Mouse (Mus musculus): ENCODE data around the gene Fars2.

The Fars2 gene

DNA sequence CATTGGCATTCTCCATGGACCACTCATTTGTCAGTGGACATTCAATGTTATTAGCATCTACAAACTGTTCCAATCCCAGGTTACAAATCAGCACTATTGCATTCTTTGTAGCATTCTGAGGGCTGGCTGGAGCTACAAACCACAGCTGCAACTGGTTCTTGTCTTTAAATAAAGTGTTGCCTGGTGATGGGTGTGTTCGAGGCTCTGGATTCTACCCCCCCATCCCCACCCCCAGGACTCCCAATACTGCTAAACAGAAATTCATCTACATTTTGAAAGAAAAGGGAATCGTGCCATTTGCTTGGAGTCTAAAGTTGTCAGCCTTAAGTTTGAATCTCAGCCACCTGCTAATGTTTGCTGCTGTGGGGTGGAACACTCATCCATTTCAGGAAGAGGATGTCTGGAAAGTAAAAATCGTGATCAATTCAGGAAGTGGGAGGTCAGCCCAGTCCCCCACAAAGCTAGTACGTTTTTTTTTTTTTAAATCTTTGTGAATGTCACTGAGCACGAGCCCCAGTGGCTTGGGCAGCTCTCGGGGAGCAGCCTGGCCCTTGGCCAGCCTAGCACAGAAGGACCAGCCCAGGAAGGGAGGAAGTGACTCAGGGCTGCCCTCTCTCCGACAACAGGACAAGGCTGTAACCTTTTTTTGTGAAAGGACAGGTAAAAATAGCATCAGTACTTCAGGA is 578.4 kb downstream of the Fars2 start:
- DNase-seq (ENCODE audit: low spot score): no peak

DNA sequence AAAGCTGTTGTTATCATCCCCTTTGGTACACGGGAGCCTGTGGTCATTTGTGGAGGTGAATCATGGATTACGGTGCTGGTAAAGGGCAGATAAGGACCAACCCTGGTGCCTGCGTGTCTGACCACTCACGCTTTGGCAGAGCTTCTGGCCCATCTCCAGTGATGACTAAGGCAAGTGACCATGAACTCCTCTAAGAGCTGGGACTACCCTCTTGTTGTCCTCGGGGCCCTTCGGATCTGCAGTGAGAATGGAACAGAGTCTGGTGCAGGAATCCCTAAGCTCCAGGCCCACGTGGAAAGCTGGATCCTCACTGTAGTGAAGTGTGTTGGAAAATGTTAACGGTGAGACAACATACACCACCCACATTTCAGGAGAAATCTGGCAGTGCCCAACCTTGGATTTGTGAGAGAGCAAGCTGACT is 579.1 kb downstream of the Fars2 start:
- no peak for DNase-seq (ENCODE audit: low spot score)

DNA sequence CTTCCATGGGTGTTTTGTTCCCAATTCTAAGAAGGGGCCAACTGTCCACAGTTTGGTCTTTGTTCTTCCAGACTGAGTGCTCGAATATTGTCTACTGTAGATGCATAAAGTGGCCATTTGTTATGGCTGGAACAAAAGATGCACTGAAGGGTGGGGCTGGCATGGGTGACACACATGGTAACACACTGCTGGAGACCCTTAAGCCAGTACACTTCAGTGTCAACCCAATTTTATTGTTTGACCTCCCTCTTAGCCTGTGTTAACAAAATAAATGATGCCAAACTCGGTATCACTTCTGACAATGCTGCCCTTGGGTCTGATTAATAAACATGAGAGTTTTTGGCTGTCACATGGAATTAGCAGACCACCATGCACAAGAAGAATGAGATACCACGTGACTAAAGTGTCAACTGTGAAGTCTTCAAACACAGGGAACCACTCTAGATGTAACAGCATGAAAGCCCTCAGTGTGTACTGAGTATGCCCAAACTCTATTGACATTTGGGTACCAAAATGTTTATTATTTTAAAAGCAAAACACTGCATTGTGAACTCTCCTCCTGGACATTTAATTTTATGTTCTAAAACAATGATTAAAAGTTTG is 590.0 kb downstream of the Fars2 start:
- DNase-seq (ENCODE audit: low spot score): no peak

- DNase-seq (ENCODE audit: low spot score): no peak
Observed at GRCm38 (mm10) chr13:36714101-36714500, 596.9 kb downstream of the Fars2 start.

DNA sequence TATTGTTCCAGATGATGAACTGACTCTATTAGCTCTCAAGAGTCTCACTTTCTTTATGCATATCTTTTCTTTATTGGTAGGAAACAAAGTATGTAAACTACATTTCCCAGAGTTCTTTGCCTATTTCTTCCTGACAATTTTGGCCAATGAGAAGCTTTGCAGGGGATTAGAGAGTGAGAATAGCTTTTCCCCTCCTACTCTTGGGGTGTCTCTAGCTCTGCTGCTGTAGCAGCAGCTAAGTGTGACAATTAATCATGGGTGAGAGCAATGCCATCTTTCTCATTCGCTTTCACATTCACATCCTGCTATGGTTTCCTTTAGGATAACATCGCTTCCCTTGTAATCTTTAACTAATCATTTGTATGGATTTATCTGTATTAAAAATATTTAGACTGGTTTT is 599.5 kb downstream of the Fars2 start:
- DNase-seq (ENCODE audit: low spot score): no peak

GRCm38 (mm10) chr13:36717376-36717775 is 600.2 kb downstream of the Fars2 start:
- DNase-seq (ENCODE audit: low spot score): no peak

DNA sequence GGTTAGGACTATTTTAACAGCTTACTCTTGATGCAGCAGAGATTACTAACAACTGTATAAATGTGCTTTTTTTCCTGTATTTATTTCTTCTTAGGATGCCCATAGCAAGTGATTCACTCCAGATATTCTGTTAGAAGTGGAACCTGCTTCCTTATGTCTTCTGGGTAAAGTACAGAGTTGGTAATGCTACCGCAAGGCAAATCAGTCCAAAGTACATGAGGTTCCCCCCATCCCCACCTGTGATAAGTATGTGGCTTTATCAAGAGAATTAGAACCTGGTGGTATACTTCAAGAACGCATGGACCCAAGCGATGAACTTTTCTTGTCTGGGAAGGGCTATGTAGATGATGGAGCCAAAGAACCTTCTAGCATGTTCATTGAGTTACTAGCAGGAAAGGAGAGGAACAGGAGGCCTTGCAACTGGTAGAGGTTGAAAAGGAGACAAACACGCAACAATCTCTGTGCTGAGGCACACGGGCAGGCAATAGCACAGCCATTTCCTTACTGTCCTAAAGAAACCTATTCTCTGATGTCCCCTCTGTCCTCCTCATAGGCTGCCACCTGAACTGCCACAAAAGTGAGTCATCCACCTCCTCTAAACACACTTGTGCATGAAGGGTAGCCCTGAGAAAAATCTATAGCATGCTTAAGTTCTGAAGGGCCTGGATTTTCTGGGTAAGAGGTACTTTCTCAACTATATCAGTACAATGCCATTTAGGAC is 603.2 kb downstream of the Fars2 start:
- DNase-seq (ENCODE audit: low spot score): no peak

DNA sequence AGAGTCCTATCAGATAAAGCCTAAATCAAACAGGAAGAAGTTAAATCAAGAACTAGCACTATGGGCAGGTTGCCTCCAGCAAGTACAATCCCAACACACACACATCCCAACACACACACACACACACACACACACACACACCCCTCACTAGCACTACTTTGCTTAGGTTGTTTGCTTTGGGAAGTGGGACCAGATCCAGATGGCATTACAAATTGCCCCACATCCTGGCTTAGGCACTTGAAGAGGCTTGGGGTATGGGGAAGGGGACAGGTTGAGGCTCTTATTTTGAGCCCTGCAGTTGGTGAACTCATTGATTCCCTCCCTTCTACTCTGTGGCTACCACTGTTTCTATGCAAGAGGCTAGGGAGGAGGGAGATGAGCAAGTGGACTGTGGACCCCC is 605.1 kb downstream of the Fars2 start:
- DNase-seq (ENCODE audit: low spot score): no peak

- DNase-seq (ENCODE audit: low spot score): no peak
Observed at GRCm38 (mm10) chr13:36723726-36724300, 606.6 kb downstream of the Fars2 start.

GRCm38 (mm10) chr13:36724533-36725470 is 607.6 kb downstream of the Fars2 start:
- DNase-seq (ENCODE audit: low spot score): no peak

- DNase-seq (ENCODE audit: low spot score): no peak
Observed at GRCm38 (mm10) chr13:36725881-36726280, 608.7 kb downstream of the Fars2 start.

DNA sequence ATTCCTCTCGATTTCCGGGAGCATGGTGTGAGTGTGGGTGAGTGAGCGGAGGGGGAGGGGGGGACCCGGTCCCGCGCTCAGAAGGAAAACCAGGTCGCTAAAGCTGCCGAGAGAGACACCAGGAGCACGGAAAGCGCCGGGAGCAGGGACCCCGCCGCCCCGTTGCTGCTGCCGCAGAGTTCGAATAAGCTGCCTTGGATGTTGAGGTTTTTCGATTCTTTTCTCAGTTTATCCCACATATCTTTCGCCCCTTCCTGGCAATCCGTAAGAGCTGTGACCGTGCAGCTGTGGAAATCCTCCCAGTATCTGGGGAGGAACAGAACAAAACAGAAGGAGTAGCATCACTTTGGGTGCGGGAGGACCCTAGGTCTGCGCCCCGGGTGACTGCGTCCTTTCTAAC is 609.3 kb downstream of the Fars2 start:
- DNase-seq (ENCODE audit: low spot score): no peak

DNA sequence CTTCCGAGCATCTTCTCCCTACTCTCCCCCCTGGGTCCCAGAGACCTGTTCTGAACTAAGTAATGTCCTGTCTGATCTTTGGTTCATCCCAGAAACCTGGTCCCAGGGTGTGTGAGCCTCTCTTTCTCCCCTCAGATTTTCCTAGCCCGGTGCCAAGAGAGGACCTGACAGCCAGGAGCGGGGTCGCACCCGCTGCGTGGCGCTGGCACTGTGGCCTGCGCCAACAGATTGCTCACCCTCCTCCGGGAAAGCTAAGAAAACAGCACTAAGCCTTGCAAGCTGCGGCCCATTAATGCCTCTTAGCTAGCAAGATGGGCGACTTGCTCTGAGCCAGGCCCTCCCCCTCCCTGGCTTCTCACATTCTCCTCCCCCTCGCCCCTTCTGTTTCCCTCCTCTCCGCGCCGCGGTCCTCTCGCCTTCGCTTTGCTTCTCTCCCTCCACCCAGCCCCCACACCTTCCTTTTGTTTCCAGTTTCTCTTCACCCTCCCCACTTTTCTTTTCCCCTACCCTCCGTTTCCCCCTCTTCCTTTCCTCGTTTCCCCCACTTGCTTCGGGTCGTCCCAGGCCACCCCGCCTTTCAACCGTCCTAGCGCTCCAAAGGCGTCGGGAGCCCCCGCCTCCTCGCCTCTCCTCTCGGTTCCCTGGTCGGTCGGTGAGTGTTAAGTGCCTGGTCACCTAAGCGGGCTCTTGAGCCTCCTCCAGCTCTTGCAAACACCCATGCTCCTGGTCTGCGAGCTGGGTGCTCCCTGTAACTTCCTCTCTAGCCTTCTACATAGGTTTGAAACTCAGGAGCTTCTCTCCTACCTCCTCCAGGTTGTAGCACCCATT is 610.0 kb downstream of the Fars2 start:
- no peak for DNase-seq (ENCODE audit: low spot score)

GRCm38 (mm10) chr13:36727779-36728470 is 610.7 kb downstream of the Fars2 start:
- DNase-seq (ENCODE audit: low spot score): no peak

DNA sequence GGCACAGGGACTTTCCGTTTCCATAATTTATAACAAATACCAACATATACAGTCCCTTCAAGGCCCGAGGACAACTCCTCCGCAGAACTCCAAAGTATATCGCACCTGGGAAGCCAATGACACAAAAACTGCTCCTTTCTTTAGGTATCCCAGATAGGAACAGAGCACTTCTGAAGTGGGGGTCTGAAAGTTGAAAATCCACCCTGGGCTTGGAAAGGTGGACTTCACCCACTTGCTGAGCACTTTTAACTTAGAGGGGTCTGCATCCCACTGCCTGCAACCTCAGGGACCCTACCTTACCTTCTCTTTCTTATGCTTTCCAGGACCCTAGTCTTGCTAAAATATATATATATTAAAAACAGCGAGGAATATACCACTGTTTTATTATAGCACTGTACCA is 611.3 kb downstream of the Fars2 start:
- DNase-seq (ENCODE audit: low spot score): no peak

- DNase-seq (ENCODE audit: low spot score): no peak
Observed at GRCm38 (mm10) chr13:36729731-36730340, 612.6 kb downstream of the Fars2 start.

GRCm38 (mm10) chr13:36730341-36730761 is 613.1 kb downstream of the Fars2 start:
- DNase-seq (ENCODE audit: low spot score): no peak

DNA sequence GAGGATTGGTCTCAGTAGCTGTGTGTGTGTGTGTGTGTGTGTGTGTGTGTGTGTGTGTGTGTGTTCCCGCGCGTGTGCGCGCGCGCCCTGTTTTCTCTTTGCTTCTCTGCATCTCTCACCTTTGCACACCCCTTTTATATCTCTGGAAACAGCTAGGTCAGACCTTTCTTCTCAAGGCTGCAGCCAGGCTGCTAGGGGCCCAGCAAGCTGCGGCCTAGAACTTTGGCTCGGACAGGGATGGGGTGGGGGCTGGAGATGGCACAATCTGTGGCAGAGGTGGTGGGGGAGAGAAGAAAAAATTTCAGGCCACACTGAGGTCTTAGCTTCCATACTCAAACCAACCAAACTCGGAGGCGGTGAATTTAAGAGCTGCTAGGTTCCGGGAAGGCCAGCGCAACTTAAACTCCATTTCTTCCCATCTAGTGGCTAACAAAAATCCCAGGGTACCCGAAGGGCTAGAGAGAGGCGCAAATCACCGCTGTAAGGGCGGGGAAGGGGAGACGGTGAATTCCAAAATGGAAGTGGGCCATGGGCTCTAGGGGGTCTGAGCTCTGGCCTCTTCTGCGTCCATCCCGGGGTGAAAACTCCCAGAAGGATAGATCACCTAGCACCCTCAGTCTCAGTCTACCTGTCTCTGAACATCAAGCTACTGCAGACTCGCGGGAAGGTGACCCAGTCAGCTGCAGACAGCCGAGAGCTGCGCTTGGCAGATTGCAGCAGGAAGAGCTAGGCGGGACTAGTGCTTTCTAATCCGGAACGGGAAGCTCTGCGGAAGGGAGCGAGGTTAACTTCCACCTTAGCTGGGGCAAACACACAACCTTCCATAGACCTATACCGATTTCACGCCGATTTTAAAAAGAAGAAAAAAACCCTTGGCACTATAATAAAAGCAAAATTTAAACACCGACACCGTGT is 614.1 kb downstream of the Fars2 start:
- no peak for DNase-seq (ENCODE audit: low spot score)

All from spleen, adult 12 weeks (tissue).